Mouse (Mus musculus): ENCODE data around the gene Smim24. TPM values are rescaled to one million over a fixed set of nuclear protein-coding genes. Genes with fewer than 3 reads are reported as not detected.

Smim24 gene
- total RNA-seq (2021): 1 to 10 TPM; 2.0 TPM

DNA sequence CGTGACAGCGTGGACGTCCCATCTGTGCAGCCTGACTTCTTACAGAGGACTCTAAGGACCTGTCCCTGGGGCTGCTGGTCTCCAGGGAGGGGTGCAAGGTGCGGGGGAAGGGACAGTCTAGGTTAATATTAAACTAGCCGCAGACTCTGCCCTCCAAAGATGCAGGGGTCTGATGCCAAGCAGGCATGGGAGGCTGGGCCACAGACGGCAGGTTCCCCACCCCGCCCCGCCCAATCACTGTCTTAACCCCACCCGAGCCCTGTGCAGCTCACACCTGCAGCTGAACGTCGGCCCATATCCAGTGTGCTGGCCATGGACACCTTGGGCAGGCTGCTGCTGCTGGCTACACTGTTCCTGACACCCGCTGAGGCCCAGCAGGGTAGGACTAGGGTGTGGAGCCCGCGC is at the start of gene Smim24:
Gene Smim24, plus strand, starts transcription at position 271 of the 405 bp plus-strand sequence.
- intact Hi-C loops (cut with DNase I): no loop called here
- no peak for DNase-seq (ENCODE audit: low spot score)

DNA sequence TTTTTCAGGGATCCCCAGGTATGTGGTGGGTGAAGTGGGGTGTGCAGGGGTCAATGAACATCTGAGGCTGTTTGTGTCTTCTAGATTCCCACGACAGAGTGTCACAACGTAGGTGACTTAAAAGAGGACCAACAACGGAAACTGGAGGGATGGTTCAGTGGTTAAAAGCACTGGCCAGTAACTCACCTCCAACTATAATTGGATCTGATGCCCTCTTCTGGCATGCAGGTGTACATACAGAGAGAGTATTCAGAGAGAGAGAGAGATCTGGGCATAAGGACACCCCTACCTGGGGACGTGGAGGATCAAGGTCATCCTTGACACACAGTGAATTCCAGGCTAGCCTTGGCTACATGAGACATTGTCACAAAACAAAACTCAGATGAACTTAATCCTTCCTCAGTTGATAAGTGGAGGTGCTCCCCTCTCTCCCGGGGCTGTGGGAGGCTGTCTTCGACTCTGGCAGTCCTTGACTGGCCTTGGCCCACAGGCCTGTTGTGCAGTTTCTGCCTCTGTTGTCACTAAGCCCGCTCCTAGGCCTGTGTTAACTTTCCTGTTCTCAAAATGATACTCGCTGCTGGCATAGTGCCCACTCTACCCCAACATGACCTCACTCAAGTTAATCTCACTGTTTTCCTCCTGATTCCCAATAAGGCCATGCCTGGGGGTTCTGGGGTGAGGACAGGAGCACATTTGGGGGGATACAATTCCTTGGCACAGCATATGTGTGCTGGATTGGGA is 48.3 kb upstream of the Smim24 start:
- no peak for DNase-seq (ENCODE audit: low spot score)
- intact Hi-C loops (cut with DNase I): no loop called here

DNA sequence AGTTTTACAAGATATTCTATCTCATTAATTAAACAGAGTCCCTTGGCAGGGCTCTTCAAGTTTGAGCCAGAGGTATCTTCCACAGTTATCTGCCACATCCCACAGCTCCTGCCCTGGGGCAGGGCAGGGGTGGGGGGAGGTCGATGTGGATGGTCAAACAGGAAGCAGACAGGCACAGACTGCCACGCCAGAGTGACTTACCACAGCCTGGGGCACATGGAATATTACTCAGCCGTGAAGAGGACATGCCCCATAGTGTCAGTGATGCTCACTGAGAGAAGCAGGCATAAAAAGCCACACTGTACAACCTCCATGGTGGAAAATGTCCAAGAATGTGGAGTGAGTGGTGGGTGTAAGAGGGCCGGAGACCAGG is 47.7 kb upstream of the Smim24 start:
- no peak for DNase-seq (ENCODE audit: low spot score)
- intact Hi-C loops (cut with DNase I): no loop called here

DNA sequence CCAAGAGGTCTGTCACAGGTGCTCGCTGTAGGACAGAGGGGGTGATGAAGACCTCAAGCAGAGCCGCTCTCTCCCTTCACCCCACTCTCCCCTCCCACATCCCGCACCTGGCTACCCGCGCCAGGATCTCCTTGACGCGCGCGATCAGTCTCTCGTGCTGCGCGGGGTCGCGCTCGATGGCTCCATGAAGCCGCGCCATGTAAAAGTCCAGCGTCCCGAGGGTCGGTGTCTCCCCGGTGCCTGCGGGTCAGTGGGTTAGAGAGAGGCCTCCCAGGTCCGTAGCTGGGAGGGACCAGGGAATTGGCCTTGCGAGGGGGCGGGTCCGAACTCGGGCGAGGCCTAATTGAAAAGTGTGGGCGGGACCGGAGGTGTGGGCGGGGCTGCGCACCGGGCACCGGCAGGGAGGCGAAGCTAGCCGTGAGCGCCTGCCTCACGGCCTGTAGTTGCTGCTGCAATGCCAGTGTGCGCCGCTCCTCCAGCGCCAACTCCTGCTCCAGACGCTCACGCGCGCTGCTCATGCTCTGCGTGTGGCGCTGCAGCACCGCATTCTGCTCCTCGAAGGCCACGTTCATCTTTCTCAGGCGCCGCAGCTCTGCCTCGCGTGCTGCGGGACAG is 46.3 kb upstream of the Smim24 start:
- intact Hi-C loops (cut with DNase I): no loop called here
- DNase-seq (ENCODE audit: low spot score): no peak

DNA sequence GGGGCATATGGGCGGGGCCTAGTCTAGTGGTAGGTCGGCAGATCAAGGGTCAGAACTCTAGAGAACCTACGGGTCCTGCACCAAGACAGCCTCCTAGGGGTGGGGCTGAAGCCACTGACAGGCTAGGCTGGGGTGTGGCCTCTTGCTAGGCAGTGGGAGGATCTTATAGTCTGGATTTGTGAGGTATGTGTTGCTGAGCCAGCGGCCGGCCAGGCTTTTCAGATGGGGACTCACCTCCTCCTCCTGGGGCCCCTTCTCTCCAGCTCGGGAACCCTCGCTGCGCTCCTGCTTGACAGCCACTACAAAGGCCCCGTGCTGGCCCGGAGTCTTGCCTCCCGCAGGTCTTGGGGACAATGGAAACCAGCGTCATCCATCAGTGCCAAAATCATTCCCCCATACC is 43.7 kb upstream of the Smim24 start:
- intact Hi-C loops (cut with DNase I): no loop called here
- no peak for DNase-seq (ENCODE audit: low spot score)

DNA sequence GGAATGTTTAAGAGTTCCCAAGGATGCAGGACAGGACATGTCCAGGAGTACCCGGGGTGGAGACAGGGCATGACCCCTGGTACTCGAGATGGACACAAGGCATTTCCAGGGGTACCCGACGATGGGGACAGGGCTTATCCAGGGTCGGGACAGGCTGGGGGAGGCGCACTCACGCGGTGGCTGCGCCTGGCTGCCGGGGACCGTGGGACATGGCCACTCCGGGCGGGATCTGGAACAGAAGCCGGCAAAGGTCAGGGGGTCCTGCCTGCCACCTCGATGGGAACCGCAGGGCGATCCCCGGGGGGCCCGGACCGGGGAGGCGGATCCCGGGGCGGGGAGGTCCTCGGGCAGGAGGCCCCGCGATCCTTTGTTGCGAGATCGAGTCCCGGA is 42.9 kb upstream of the Smim24 start:
- intact Hi-C loops (cut with DNase I): no loop called here
- no peak for DNase-seq (ENCODE audit: low spot score)

DNA sequence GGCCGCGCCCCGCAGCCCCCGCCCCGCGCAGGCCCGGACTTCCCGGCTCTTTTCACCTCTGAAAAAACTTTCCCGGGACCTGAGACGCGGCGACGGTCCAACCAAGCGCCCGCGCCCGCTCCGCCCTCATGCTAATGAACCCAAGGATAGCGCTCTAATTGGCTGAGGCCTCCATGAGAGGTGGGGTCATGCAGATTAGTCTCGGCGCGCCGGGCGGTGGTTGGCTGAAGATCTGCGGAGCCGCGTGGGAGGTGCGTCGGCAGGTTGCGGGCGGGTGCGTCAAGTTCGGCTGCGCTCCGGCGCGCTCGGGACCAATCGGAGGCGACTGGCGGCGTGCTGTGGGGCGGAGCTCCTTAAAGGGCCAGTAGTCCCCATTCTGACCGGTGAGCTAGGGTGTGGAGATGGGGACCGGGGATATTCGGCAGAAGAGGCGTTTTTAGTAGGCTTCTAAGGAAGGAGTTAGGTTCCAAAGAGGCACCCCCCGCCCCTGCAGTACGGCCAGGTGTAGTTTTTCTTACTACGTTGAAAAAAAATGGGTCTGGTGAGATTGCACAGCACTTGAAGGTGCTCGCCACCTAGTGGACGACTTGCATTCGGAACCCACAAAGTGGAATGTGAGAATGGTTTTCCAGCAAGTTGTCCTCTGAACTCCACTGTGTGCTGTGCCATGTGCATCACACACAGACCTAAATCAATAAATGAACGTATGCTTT is 42.3 kb upstream of the Smim24 start, which contains the start of gene Hmg20b:
Gene Hmg20b, minus strand, starts transcription at position 130 of the 713 bp plus-strand sequence.
- DNase-seq (ENCODE audit: low spot score): peak; percentile 99
- intact Hi-C loops (cut with DNase I): no loop called here

DNA sequence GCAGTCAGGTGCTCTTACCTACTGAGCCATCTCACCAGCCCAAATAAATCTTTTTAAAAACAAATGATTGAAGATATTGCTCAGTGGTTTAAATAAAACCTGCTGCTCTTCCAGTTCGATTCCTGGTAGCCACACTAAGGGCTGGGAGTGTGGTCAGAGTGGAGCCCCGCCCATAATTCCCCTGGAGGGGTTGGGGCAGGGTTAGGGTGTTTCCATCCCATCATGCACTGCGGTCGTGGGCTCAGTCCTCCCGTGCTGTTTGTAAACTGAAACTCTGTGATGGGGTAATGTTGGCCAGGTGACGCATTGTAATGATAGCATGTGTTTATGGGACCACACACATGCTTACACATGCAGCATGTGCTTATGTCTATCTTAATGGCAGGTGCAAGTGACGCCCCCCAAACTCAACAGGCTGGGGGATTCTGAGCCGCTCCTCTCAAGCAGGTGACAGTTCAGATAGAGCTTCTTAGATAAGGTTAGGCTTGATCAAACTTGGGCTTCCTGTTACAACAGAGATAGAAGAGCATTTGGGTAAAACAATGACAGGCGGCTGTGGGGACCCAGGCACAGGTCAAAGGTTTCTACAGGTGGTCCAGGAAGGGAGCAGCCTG is 41.1 kb upstream of the Smim24 start:
- no peak for DNase-seq (ENCODE audit: low spot score)
- intact Hi-C loops (cut with DNase I): no loop called here

DNA sequence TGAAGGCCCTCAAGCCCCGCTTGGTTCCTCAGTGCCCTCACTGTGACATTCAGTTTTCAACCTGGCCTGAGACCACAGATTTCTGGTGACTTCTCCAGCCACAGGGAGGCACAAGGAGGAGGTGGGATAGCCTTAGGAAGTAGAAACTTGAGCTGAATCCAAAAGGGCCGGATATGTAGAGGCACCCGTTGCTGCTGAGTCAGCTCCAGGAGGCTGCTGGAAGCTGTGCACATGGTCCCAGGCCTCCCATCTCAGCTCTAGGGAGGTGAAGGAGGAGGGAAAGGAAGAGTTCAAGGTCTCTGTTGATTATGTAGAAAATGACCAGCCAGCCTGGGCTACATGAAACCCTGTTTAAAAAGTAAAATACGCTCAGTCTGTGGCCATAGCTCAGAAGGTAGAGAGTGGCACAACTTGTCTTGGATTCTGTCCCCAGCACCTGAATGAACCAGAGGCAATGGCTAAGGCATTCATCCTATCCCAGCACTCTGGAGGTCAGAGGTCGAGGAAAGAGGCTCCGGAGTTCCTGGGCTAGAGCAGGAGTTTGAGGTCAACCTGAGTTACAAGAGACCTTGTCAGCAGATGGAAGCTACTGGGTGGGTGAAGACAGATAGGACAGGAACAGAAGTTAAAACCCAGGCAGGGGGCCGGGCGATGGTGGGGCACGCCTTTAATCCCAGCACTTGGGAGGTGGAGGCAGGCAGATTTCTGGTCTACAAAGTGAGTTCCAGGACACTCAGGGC is 37.9 kb upstream of the Smim24 start:
- intact Hi-C loops (cut with DNase I): no loop called here
- no peak for DNase-seq (ENCODE audit: low spot score)

DNA sequence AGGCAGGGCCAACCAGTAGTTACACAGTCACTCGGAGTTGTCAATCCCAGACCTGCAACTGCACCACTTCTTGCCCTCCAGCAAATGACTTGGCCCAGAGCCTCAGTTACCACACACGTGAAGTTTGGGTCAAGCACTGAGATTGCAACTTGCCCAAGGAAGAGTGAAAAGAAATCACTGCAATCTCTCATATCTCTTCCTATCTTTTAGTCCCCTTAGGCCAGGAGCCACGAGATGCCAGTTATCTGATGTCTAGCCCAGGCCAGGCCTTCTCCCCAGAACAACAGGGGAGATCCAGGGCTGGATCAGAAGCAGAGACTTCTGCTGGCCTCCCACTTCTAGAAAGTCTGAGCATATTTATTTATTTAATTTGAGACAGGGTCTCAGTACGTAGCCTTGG is 37.3 kb upstream of the Smim24 start:
- DNase-seq (ENCODE audit: low spot score): no peak
- intact Hi-C loops (cut with DNase I): no loop called here

DNA sequence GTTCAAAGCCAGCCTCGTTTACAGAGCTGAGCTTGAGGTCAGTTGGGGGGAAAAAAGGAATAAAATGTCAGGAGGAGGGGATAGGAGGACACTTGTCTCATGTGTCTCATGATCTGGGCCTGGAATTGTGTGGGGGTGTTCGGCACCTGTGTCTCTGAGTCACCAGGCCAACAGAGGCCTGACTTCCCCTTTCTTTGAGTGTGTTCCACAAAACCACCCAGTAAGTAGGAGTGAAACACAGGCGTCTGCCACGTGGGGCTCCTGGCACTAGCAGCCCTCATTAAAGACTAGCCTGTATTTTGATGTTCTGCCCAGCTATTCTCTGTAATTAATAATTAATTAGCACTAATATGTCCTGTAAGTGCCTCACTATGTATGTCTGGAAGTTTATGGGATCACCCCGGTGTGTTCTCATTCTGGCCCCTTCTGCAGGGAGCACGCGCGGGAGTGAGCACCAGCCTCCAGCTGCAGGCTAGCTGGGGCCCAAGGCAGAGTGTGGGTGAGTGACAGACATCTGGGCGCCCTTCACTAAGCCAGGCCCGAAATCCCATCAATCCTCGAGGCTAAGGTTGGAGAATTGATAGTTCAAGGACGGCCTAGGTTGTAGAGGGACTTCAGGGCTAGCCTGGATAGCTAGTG is 36.4 kb upstream of the Smim24 start:
- intact Hi-C loops (cut with DNase I): no loop called here
- no peak for DNase-seq (ENCODE audit: low spot score)

DNA sequence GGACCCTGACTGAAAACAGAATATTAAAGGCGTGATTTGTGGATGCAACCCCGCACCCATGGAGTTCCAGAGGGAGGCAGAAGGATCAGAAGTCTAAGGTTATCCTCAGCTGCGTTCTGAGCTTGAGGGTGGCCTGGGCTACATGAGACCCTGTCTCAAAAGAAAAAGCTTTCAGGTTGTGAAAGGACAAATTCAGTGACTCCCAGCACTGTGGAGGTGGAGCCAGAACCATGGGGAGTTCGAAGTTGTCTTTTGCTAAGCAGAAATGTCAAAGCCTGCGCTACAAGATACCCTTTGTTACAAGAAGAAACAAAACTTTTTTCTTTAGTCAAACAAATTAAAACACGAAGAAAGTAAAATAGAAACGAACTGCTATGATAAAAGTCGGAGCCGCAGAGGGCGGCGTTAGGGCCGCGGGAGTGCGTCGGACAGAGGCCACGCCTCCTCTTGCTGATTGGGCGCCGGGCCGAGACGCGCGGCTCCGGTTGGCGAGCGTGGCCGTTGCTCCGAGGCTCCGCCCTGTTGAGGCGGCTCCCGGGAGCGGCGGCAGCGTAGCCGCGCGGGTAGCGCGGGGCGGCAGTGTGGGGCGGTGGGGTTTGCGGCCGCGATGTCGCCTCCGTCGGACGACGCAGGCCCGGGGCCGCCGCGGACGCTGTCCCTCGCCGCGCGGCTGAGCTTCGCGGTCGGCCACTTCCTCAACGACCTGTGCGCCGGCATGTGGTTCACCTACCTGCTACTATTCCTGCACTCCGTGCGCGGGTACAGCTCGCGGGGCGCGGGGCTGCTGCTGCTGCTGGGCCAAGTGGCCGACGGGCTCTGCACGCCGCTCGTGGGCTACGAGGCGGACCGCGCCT is 35.6 kb upstream of the Smim24 start, which contains the start of gene Mfsd12:
Gene Mfsd12, plus strand, starts transcription at position 501 of the 854 bp plus-strand sequence.
- intact Hi-C loops (cut with DNase I): no loop called here

DNA sequence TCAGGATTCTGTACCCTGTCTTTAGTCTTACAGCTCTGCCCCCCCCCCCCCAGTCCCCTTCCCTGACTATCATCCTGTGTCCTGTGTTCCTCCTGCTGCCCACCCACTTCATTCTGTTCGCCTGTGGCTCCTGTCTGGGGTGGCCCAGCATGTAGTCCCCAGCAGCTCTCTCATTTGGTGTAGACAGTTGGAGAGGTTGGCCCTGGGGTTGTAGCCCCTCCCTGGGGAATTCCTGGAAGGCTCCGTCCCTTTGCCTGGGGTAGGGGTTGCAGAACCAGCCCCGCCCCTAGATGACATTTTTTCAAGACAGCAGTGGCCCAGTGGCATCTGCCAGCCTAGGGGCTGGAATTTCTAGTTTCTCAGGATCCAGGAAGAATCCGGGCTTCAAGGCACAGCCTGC is 34.6 kb upstream of the Smim24 start:
- intact Hi-C loops (cut with DNase I): no loop called here

More for the DNA sequence above, 35.6 kb upstream of the Smim24 start, which contains the start of gene Mfsd12:
- peak; percentile 87 for DNase-seq (ENCODE audit: low spot score)

DNA sequence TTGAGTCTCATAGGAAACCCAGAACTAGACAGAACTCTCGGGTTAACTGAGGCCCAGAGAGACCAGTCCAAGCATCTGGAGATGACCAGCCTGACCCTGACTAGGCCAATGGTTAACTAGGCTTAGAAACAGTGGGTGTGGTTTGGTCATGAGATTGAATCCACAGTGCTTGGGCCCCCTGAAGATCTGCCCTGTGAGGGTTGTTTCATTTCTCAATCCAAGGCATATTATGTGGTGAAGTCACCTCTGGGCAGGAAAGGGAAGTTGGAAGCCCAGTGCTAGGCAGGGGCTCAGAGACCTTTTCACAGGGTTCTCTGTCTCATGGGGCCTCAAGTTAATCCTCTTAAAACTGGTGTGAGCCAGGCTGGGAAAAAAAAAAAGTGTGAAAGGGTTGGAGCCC is 34.0 kb upstream of the Smim24 start:
- no peak for DNase-seq (ENCODE audit: low spot score)
- intact Hi-C loops (cut with DNase I): no loop called here

More for the DNA sequence above, 34.6 kb upstream of the Smim24 start:
- DNase-seq (ENCODE audit: low spot score): no peak

DNA sequence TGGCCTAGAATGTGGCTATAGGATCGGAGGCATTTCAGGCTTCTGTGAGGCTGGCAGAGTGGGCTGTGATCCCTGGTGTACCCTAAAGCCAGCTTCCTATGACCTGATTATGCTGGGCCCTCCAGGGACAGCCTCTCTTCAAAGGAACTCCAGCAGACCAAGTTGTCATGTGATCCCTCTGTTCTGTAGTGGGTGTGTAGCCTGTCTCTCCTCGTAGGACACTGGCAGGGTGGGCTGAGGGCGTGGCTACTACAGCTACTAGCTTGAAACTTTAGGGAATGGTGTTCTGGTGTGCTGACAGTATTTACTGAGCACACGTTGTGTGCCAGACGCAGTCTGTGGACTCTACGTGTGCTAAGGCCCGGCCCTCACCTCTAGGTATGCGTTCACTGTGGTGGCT is 32.1 kb upstream of the Smim24 start:
- no peak for DNase-seq (ENCODE audit: low spot score)
- intact Hi-C loops (cut with DNase I): no loop called here

DNA sequence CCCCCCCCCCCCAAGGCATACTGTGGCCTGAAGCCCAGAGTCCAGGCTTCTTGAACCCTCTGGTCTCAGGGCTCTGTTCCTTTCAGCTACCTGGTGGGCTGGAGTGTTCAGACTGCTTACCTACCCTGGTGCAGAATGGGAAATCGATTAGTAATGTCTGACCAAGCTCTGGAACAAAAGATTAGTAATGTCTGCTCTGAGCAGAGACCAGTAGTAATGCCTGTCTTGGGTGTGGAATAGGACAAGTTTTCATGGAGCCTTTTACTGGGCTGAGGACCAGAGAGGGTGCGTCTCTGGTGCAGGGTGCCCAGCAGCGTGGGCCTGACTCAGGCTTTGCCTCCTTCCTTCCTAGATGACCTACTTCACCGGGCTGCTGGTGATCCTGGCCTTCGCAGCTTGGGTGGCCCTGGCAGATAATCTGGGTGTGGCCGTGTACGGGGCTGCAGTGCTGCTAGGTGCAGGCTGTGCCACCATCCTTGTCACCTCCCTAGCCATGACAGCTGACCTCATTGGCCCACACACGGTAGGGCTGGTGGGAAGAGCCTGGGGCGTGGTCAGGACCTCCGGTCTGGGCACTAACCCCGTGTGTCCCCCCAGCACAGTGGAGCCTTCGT is 30.4 kb upstream of the Smim24 start:
- intact Hi-C loops (cut with DNase I): no loop called here
- no peak for DNase-seq (ENCODE audit: low spot score)

DNA sequence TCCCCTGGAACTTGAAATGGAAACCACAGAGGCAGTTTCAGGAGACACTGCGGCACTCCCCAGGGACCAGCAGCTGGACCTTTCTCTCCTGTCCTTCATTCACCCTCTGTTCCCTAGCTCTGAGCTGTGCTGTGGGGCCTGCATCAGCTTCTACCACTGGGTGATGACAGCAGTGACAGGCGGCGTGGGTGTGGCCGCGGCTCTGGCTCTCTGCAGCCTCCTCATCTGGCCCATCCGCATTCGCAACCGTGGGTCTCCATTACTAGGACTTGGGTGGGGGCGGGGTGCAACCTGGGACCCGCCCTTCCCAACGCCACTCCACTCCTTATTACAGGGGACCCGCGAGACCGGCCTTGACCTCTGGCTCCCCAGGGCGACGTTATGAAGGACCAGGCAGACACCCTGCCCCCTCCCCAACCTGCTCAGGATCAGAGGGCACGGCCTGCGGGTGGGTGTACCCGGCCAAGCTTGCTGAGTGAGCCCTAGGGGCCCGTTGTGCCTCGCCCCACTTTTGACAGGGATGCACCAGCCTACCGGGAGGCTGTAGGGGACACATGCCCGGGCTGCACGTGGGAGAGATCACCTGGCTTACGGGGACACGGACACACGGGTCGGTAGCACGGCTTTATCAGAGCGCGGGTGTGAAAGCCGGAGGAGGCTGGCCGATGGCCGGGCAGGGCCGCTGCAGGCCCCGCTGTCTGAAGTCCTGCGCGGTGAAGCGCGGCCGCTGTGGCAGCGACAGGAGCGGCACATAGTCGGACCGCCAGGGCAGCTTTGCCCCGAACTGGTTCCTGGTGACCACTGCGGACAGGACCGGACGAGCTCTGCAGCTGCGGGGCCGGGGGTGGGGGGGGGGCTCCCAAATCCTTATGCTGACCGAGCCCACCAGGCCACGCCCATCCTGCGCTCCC is 29.2 kb upstream of the Smim24 start:
- no peak for DNase-seq (ENCODE audit: low spot score)
- intact Hi-C loops (cut with DNase I): no loop called here

All from heart, postnatal 25 days (tissue).